Mouse (Mus musculus) MEL (cell line): Measurements from ENCODE around the gene Pdk2. TPM values are rescaled to one million over a fixed set of nuclear protein-coding genes. Genes with fewer than 3 reads are reported as not detected.

Experiments
- DNase-seq: peaks from one replicate; pipeline ENCODE4 v3.0.0; 2011; ENCODE audit warnings: low read depth, low spot score
- H3K27ac ChIP-seq: 2 replicates; pipeline ENCODE4 v1.5.1; 2012; ENCODE audit warnings: low read depth, mild to moderate bottlenecking, control low read depth, low read length, moderate library complexity; ENCODE audit not compliant: control insufficient read depth
- H3K27me3 ChIP-seq, 2 experiments: fragments of 150-350 bp in 1 of 2; sonication (generic) in 1 of 2; 2 replicates each; pipeline ENCODE4 v1.6.1; 2012; ENCODE audit warnings: low read length in 2 of 2, mild to moderate bottlenecking in 2 of 2, improper control_type of control experiment in 1 of 2, moderate library complexity in 1 of 2; ENCODE audit not compliant: insufficient read depth in 2 of 2, control insufficient read depth in 1 of 2
- H3K36me3 ChIP-seq, 2 experiments: 2 replicates each; pipeline ENCODE4 v1.6.1; 2012 to 2014; ENCODE audit warnings: low read length in 2 of 2, improper control_type of control experiment in 1 of 2, inconsistent platforms in 1 of 2, mild to moderate bottlenecking in 1 of 2; ENCODE audit not compliant: insufficient read depth in 2 of 2, control insufficient read depth in 1 of 2
- H3K4me1 ChIP-seq, 2 experiments: fragments of 150-350 bp in 1 of 2; sonication (generic) in 1 of 2; 2 replicates each; pipeline ENCODE4 v1.6.1; 2012; ENCODE audit warnings: low read length in 2 of 2, improper control_type of control experiment in 1 of 2, mild to moderate bottlenecking in 1 of 2; ENCODE audit not compliant: insufficient read depth in 2 of 2, control insufficient read depth in 1 of 2
- H3K4me3 ChIP-seq, 2 experiments: fragments of 150-350 bp in 1 of 2; sonication (generic) in 1 of 2; 2 replicates each; pipeline ENCODE4 v1.5.1; 2012; ENCODE audit warnings: low read depth in 2 of 2, low read length in 2 of 2, mild to moderate bottlenecking in 2 of 2, moderate library complexity in 2 of 2, control low read depth in 1 of 2, improper control_type of control experiment in 1 of 2; ENCODE audit not compliant: control insufficient read depth in 1 of 2, insufficient read depth in 1 of 2
- H3K79me2 ChIP-seq: 2 replicates; pipeline ENCODE4 v1.6.1; 2012; ENCODE audit warnings: mild to moderate bottlenecking, low read length, moderate library complexity; ENCODE audit not compliant: control insufficient read depth, poor library complexity, insufficient read depth
- H3K9ac ChIP-seq: 2 replicates; pipeline ENCODE4 v1.6.1; 2012; ENCODE audit warnings: low read depth, mild to moderate bottlenecking, control low read depth, low read length, moderate library complexity; ENCODE audit not compliant: control insufficient read depth, poor library complexity, severe bottlenecking
- H3K9me3 ChIP-seq: fragments of 150-350 bp; sonication (generic); replicated peaks from 2 replicates; pipeline ENCODE4 v1.6.1; 2012; ENCODE audit warnings: mild to moderate bottlenecking, low read length, improper control_type of control experiment, moderate library complexity; ENCODE audit not compliant: insufficient read depth
- CTCF ChIP-seq, 3 experiments: IDR thresholded peaks in 2 of 3; conservative IDR thresholded peaks in 1 of 3; 2 replicates each; pipeline ENCODE4 v1.5.1; 2011 to 2012; ENCODE audit warnings: low read length in 3 of 3, low read depth in 2 of 3, mild to moderate bottlenecking in 2 of 3, improper control_type of control experiment in 1 of 3, inconsistent platforms in 1 of 3, mixed read lengths in 1 of 3, moderate library complexity in 1 of 3; ENCODE audit not compliant: control insufficient read depth in 1 of 3, insufficient read depth in 1 of 3, poor library complexity in 1 of 3, severe bottlenecking in 1 of 3
- E2F4 ChIP-seq: IDR thresholded peaks from 2 replicates; pipeline ENCODE4 v1.6.1; 2011; ENCODE audit warnings: low read depth, low read length, improper control_type of control experiment, borderline replicate concordance
- ELF1 ChIP-seq: IDR thresholded peaks from 2 replicates; pipeline ENCODE4 v1.6.1; 2014; ENCODE audit warnings: low read depth, mild to moderate bottlenecking, inconsistent platforms, low read length, improper control_type of control experiment, moderate library complexity
- GABPA ChIP-seq: IDR thresholded peaks from 2 replicates; pipeline ENCODE4 v1.6.1; 2012; ENCODE audit warnings: low read depth, mild to moderate bottlenecking, inconsistent platforms, low read length, improper control_type of control experiment, moderate library complexity
- HCFC1 ChIP-seq: IDR thresholded peaks from 2 replicates; pipeline ENCODE4 v1.6.1; 2012; ENCODE audit warnings: low read depth, mild to moderate bottlenecking, inconsistent platforms, low read length, improper control_type of control experiment, moderate library complexity
- KAT2A ChIP-seq: conservative IDR thresholded peaks from 2 replicates; pipeline ENCODE4 v1.6.1; 2012; ENCODE audit warnings: low read depth, low read length, improper control_type of control experiment, inconsistent platforms
- MAFK ChIP-seq: IDR thresholded peaks from 2 replicates; pipeline ENCODE4 v1.6.1; 2011; ENCODE audit warnings: low read depth, mild to moderate bottlenecking, low read length, improper control_type of control experiment, borderline replicate concordance
- MAZ ChIP-seq: IDR thresholded peaks from 2 replicates; pipeline ENCODE4 v1.6.1; 2012; ENCODE audit warnings: low read depth, mild to moderate bottlenecking, inconsistent platforms, low read length, improper control_type of control experiment
- MYC ChIP-seq: IDR thresholded peaks from 2 replicates; pipeline ENCODE4 v1.6.1; 2011; ENCODE audit warnings: low read depth, mild to moderate bottlenecking, low read length, improper control_type of control experiment, moderate library complexity
- NRF1 ChIP-seq: IDR thresholded peaks from 2 replicates; pipeline ENCODE4 v1.6.1; 2014; ENCODE audit warnings: low read depth, mild to moderate bottlenecking, inconsistent platforms, low read length, improper control_type of control experiment, moderate library complexity; ENCODE audit not compliant: poor library complexity, insufficient read depth, severe bottlenecking
- POLR2AphosphoS2 ChIP-seq: IDR thresholded peaks from 2 replicates; pipeline ENCODE4 v1.6.1; 2011; ENCODE audit warnings: low read length, improper control_type of control experiment
- POLR2AphosphoS5 ChIP-seq: IDR thresholded peaks from 2 replicates; pipeline ENCODE4 v1.6.1; 2012; ENCODE audit warnings: low read depth, borderline replicate concordance, mild to moderate bottlenecking, inconsistent platforms, low read length, moderate library complexity, mixed read lengths
- RAD21 ChIP-seq: IDR thresholded peaks from 2 replicates; pipeline ENCODE4 v1.6.1; 2011; ENCODE audit warnings: mild to moderate bottlenecking, low read depth, low read length, improper control_type of control experiment
- RCOR1 ChIP-seq: IDR thresholded peaks from 2 replicates; pipeline ENCODE4 v1.6.1; 2012; ENCODE audit warnings: low read depth, mild to moderate bottlenecking, inconsistent platforms, low read length, improper control_type of control experiment
- SIN3A ChIP-seq: IDR thresholded peaks from 2 replicates; pipeline ENCODE4 v1.6.1; 2012; ENCODE audit warnings: low read length, improper control_type of control experiment, inconsistent platforms
- SMC3 ChIP-seq: IDR thresholded peaks from 2 replicates; pipeline ENCODE4 v1.6.1; 2011; ENCODE audit warnings: low read depth, low read length, improper control_type of control experiment
- TBP ChIP-seq: IDR thresholded peaks from 2 replicates; pipeline ENCODE4 v1.8.0; 2011; ENCODE audit warnings: low read depth, low read length, improper control_type of control experiment
- TCF12 ChIP-seq: IDR thresholded peaks from 2 replicates; pipeline ENCODE4 v1.6.1; 2014; ENCODE audit warnings: low read depth, mild to moderate bottlenecking, inconsistent platforms, low read length, improper control_type of control experiment, moderate library complexity
- USF1 ChIP-seq: IDR thresholded peaks from 2 replicates; pipeline ENCODE4 v1.6.1; 2014; ENCODE audit warnings: low read depth, mild to moderate bottlenecking, inconsistent platforms, low read length, improper control_type of control experiment, moderate library complexity
- USF2 ChIP-seq, 2 experiments: IDR thresholded peaks; 2 replicates each; pipeline ENCODE4 v1.6.1; 2011 to 2012; ENCODE audit warnings: improper control_type of control experiment in 2 of 2, low read length in 2 of 2, borderline replicate concordance in 1 of 2, inconsistent platforms in 1 of 2, low read depth in 1 of 2, mild to moderate bottlenecking in 1 of 2; ENCODE audit not compliant: insufficient read depth in 1 of 2
- ZC3H11A ChIP-seq: IDR thresholded peaks from 2 replicates; pipeline ENCODE4 v1.6.1; 2012; ENCODE audit warnings: low read depth, mild to moderate bottlenecking, inconsistent platforms, low read length, improper control_type of control experiment
- polyA plus RNA-seq, 2 experiments: library from polyadenylated mRNA; stranded (reverse) in 1 of 2; unstranded in 1 of 2; fragments of >175 nt in 1 of 2; fragments of >200 nt in 1 of 2; gene quantifications; 2 replicates each; pipeline versions ENCODE4 v1.2.1 to v1.2.4; 2012; ENCODE audit warnings: low replicate concordance in 2 of 2, low read depth in 1 of 2; ENCODE audit not compliant: insufficient read length in 2 of 2, insufficient read depth in 1 of 2, missing spikeins in 1 of 2
- total RNA-seq: library from RNA; depleted of rRNA; stranded (reverse); fragments of 300-350 nt; gene quantifications from 2 replicates; pipeline ENCODE4 v1.2.3, GENCODE M21; 2012

The Pdk2 gene
- total and polyA plus RNA-seq, 3 experiments: 0.81 to 8.0 TPM; not detected in 1

GRCm38 (mm10) chr11:95043608-95044007, 2.5 kb upstream of the Pdk2 start (continued):
- no peak for TF ChIP-seq NRF1

GRCm38 (mm10) chr11:95043060-95043459, 1.9 kb upstream of the Pdk2 start:
- Histone ChIP-seq H3K27me3 (peaks cover 4 to 5% of the 10 kb centered on the region in 2 experiments; a peak in 2 of 4 replicates), H3K79me2 (no peaks in the 10 kb centered on the region), H3K36me3 (no peaks in the 10 kb centered on the region; a peak in 1 of 4 replicates), H3K9me3 (no peaks in the 10 kb centered on the region), H3K4me1 (peaks cover 0 to 7% of the 10 kb centered on the region in 2 experiments; a peak in 2 of 4 replicates), H3K4me3 (no peak overlapping the region), H3K9ac (no peak overlapping the region), H3K27ac (no peak overlapping the region)
- TF ChIP-seq GABPA: no peak
- no peak for TF ChIP-seq KAT2A
- no peak for TF ChIP-seq MAZ
- TF ChIP-seq USF2 (IDR thresholded peaks at IDR 0.05; ENCODE audit: borderline replicate concordance in 1 of 2, insufficient read depth in 1 of 2, low read depth in 1 of 2, low read length in 2 of 2): no peak
- no peak for TF ChIP-seq POLR2AphosphoS5
- no peak for TF ChIP-seq NRF1
- no peak for TF ChIP-seq TCF12
- TF ChIP-seq TBP: no peak
- no peak for TF ChIP-seq POLR2AphosphoS2
- DNase-seq: no peak

- Histone ChIP-seq H3K9me3 (no peaks in the 10 kb centered on the region), H3K36me3 (no peaks in the 10 kb centered on the region; a peak in 1 of 4 replicates), H3K9ac (peak overlapping the region; percentile 33), H3K4me1 (peaks cover 0 to 7% of the 10 kb centered on the region in 2 experiments; a peak in 2 of 4 replicates), H3K27me3 (0 out of 4 replicates have a peak, but pooled peaks cover 0 to 3% of the 10 kb centered on the region in 2 experiments), H3K79me2 (no peaks in the 10 kb centered on the region), H3K27ac (no peak overlapping the region), H3K4me3 (peak overlapping the region; percentile 49 to 74)
- peak; percentile 91 for DNase-seq
- TF ChIP-seq TBP (0 out of 2 replicates have a peak, but pooled peaks have one; percentile 24), MAFK (no peak), MYC (no peak), E2F4 (no peak), RCOR1 (peak; percentile 64; the same call in 1 of the 2 replicates), USF1 (peak; percentile 43; the same call in 1 of the 2 replicates), SIN3A (peak; percentile 75; the same call in 1 of the 2 replicates), CTCF (IDR thresholded peaks at IDR 0.05 in 2 of 3, conservative IDR thresholded peaks at IDR 0.05 in 1 of 3; ENCODE audit: control insufficient read depth in 1 of 3, insufficient read depth in 1 of 3, low read depth in 2 of 3, low read length in 3 of 3, poor library complexity in 1 of 3, severe bottlenecking in 1 of 3) (peak; percentile 66 to 93 (median 80)), ZC3H11A (peak; percentile 67), SMC3 (peak; percentile 81), HCFC1 (0 out of 2 replicates have a peak, but pooled peaks have one; percentile 53), USF2 (IDR thresholded peaks at IDR 0.05; ENCODE audit: borderline replicate concordance in 1 of 2, insufficient read depth in 1 of 2, low read depth in 1 of 2, low read length in 2 of 2) (no peak), NRF1 (0 out of 2 replicates have a peak, but pooled peaks have one; percentile 29), RAD21 (peak; percentile 74), ELF1 (peak; percentile 63; the same call in 1 of the 2 replicates)
Observed at GRCm38 (mm10) chr11:95042096-95042495, 942 bp upstream of the Pdk2 start.
